Mouse (Mus musculus): ENCODE measurements at regions not wholly inside any gene's neighbourhood (a gene's known extent, or its start where the extent isn't known, plus 50 kb on each side); places are given as distances from the start of the nearest gene placed in this dataset.

- DNase-seq, result no peak
Measured at GRCm38 (mm10) chr1:186295201-186295600, 178.1 kb upstream of the Lyplal1 start.

DNA sequence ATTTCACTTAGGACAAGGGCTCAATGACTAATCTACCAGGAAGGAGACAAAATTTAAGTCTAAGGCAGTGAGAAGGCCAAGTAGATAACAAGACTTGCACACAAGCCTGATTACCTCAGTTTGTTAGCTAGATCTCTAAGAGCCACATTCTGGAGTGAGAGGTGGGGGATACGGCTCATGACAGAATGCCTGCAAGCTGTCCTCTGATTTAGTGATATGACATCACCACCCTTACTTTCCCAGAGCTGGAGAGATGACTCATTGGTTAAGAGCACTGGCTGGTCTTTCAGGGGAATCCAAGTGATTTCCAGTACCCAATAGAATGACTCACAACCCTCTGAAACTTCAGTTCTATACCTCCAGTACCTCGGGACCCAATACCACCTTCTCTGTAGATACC is 177.5 kb upstream of the Lyplal1 start:
- no peak for DNase-seq

DNA sequence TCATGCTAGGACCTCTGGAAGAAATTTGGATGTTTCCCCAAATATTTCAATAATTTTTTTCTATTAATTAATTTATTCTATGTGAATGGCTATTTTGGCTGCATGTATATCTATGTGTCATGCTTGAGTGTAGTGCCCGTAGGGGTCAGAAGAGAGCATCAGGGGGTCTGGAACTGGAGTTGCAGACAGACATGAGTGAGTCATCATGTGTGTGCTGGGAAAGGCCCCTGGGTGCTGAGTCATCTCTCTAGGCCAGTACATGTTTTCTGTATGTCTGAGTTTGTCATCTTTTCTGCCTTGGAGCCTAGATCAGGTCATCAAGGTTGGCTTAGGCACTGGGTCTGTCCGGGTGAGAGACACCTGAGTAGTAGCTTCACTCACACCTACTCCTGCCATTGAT is 172.0 kb upstream of the Lyplal1 start:
- DNase-seq, result no peak

GRCm38 (mm10) chr1:186287831-186288230 is 170.7 kb upstream of the Lyplal1 start:
- DNase-seq, result no peak

GRCm38 (mm10) chr1:186286401-186286800 is 169.3 kb upstream of the Lyplal1 start:
- no peak for DNase-seq

GRCm38 (mm10) chr1:186277981-186278634 is 161.0 kb upstream of the Lyplal1 start:
- no peak for DNase-seq

GRCm38 (mm10) chr1:186271436-186271835 is 154.3 kb upstream of the Lyplal1 start:
- no peak for DNase-seq

DNA sequence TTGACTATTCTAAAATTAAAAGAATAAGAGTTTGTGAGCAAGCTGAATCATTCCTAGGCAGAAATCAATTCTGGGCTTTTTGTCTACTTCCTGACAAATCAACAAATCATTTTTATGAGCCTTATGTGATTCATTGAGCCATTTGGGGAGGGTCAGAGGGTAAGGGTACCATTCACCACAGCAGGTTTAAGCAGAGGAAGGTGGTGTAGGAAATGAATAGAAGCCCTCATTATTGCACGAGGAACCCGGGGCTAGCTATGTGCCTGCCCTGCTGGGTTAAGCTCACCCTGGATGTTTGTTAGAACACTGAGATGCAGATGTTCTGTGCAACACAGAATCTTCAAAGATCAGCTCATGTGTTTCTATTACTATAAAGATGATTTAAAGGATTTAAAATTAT is 150.2 kb upstream of the Lyplal1 start:
- DNase-seq, result no peak

DNA sequence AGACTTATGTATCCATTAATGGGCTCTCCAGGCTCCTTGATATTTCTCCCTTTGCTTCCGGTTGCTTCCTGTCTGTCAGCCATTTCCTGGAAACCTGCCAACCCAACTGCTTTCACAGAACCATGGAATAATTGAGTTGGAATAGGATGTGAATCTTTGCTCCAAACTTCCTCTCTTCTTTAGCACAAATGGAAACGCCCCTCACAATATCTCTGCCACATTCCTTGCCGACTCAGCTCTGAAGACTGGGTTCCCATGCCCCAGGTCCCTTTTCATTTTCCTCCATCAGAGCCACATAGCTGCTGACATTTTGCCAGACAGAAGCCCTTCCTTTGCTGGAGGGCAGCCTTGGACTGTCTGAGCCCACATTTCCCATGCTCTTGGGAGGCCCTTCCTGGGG is 147.5 kb upstream of the Lyplal1 start:
- DNase-seq, result peak; percentile 62 to 67

DNA sequence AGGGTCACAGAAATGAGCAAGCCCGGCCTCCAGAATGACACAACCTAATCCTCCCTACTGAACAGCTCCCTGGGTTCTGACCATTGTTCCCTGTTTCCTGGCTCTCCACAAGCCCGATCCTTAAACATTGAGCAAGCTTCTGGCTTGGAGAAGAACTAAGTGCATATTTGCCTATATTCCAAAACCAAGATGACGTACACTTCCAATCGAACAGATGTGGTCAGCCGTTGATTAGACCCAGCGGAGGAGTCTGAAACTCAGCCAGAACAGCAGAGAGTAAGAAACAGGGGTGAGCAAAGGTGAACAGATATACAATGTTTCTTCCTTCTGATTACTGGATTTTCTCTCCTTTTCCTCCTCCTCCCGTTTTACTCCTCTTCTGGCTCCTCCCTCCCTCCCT is 146.8 kb upstream of the Lyplal1 start:
- DNase-seq, result peak; percentile 68 to 70

DNA sequence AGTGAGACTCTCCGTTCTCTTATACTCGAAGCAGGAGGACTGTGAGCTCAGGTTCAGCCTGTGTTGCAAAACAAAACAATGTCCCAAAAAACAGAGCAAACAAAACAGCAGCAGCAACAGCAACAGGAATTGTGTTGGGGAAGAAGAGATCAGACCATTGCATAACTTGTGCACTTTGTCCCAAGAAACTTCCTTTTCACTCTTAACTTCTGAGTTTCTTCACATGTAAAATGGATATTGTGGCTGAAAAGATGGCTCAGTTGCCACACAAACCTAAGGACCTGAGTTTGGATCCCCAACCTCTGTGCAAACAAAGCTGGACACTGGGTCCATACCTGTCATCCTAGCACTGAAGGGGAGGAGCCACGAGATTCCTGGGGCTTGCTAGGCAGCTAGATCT is 146.1 kb upstream of the Lyplal1 start:
- DNase-seq, result peak; percentile 27 to 29

GRCm38 (mm10) chr1:186262040-186262439 is 144.9 kb upstream of the Lyplal1 start:
- DNase-seq, result peak in 1 of 2 experiments; percentile 35

- peak; percentile 90 to 92 for DNase-seq
Measured at GRCm38 (mm10) chr1:186261326-186261833, 144.3 kb upstream of the Lyplal1 start.

- no peak for DNase-seq
Measured at GRCm38 (mm10) chr1:186257611-186258010, 140.5 kb upstream of the Lyplal1 start.

GRCm38 (mm10) chr1:186255476-186256080 is 138.5 kb upstream of the Lyplal1 start:
- no peak for DNase-seq

- DNase-seq, result no peak
Measured at GRCm38 (mm10) chr1:186254500-186254899, 137.4 kb upstream of the Lyplal1 start.

DNA sequence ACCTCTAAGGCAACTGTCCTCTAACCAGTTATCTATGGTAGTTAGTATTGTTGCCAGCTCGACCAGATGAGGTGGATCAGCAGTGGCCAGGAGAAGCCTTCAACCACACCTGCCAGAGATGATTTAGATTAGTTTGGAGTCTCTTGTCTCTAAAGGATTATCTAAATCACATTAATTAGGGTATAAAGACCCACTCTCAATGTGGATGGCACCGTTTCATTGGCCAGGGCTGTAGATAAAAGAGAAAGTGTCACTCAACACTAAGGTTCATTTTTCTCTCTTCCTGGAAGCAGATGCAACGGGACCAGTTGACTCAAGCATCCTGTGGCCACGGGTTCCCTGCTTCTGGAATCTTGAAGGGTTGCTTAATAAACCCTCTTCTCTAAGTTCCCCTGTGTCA is 135.4 kb upstream of the Lyplal1 start:
- no peak for DNase-seq

- DNase-seq, result peak; percentile 50 to 58
Measured at GRCm38 (mm10) chr1:186250316-186250715, 133.2 kb upstream of the Lyplal1 start.

GRCm38 (mm10) chr1:186249214-186249613 is 132.1 kb upstream of the Lyplal1 start:
- DNase-seq, result no peak

GRCm38 (mm10) chr1:186245723-186246440 is 128.8 kb upstream of the Lyplal1 start:
- DNase-seq, result no peak

GRCm38 (mm10) chr1:186241112-186241511 is 124.0 kb upstream of the Lyplal1 start:
- DNase-seq, result peak; percentile 21 to 65

- DNase-seq, result no peak
Measured at GRCm38 (mm10) chr1:186237556-186237955, 120.4 kb upstream of the Lyplal1 start.

Data from heart, adult 18-20 months (tissue).